Mouse (Mus musculus) olfactory bulb, adult 2 months (tissue): ENCODE data around the gene Mettl22.

Source experiments
- CTCF ChIP-seq: fragments of 200-500 bp; IDR thresholded peaks from 2 replicates; pipeline ENCODE4 v1.5.1; 2012; ENCODE audit warnings: low read depth, mild to moderate bottlenecking, low read length, moderate library complexity; ENCODE audit not compliant: insufficient read depth
- POLR2A ChIP-seq: fragments of 200-500 bp; IDR thresholded peaks from 2 replicates; pipeline ENCODE4 v1.6.1; 2012; ENCODE audit warnings: mild to moderate bottlenecking, low read depth, low read length, moderate library complexity; ENCODE audit not compliant: insufficient read depth

GRCm38 (mm10) chr16:8423626-8424114, 46.9 kb upstream of the Mettl22 start:
- no peak for TF ChIP-seq CTCF
- TF ChIP-seq POLR2A: no peak
